Mouse (Mus musculus) heart, postnatal 0 days (tissue): ENCODE measurements around the gene Shq1.

Source experiments
- CTCF ChIP-seq: IDR thresholded peaks from 2 replicates; pipeline ENCODE4 v1.5.1; 2016; ENCODE audit warnings: antibody characterized with exemption, control low read depth, low read depth
- EP300 ChIP-seq: IDR thresholded peaks from 2 replicates; pipeline ENCODE4 v1.6.1; 2016; ENCODE audit warnings: antibody characterized with exemption, low read depth

GRCm38 (mm10) chr6:100590602-100591001, 80.4 kb downstream of the Shq1 start:
- TF ChIP-seq CTCF (no peak), EP300 (no peak)
